Mouse (Mus musculus) olfactory bulb, adult 2 months (tissue): ENCODE measurements at regions not wholly inside any gene's neighbourhood (a gene's known extent, or its start where the extent isn't known, plus 50 kb on each side); places are given as distances from the start of the nearest gene placed in this dataset.

Source experiments
- CTCF ChIP-seq: fragments of 200-500 bp; IDR thresholded peaks from 2 replicates; pipeline ENCODE4 v1.5.1; 2012; ENCODE audit warnings: low read depth, mild to moderate bottlenecking, low read length, moderate library complexity; ENCODE audit not compliant: insufficient read depth
- POLR2A ChIP-seq: fragments of 200-500 bp; IDR thresholded peaks from 2 replicates; pipeline ENCODE4 v1.6.1; 2012; ENCODE audit warnings: mild to moderate bottlenecking, low read depth, low read length, moderate library complexity; ENCODE audit not compliant: insufficient read depth

GRCm38 (mm10) chr7:39675847-39676238 lies 158.3 kb downstream of the Zfp619 start:
- no peak for TF ChIP-seq CTCF
- TF ChIP-seq POLR2A: no peak
